Mouse (Mus musculus): ENCODE data around the gene Il13. TPM values are rescaled to one million over a fixed set of nuclear protein-coding genes. Genes with fewer than 3 reads are reported as not detected.

Gene Il13
- polyA plus RNA-seq, 1 experiment from 2014 or later, result not detected

DNA sequence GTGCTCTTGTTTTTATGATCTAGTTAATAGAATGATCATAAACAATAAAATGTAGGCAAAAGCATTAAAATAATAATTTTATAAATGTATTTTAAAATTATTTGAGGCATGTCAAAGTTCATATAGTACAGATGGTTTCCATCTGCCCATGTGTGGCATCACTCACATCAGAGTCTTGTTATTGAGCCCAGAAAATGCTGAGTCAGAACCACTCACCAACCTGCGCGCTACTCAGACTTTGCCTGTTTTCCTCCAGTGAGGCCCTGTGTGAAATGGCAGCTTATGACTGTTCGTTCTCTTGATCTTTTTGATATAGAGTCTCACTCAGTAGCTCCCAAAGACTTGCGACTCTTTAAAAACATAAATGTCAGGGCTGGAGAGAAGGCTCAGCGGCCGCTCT lies 49.0 kb downstream of the Il13 start:
- ATAC-seq, result no peak
- no peak for TF ChIP-seq CTCF (IDR thresholded peaks at IDR 0.05)
- DNase-seq (ENCODE audit: low read depth, low spot score), result no peak
- ChIA-PET CTCF (no interaction called here), POLR2A (no interaction called here)
- in situ Hi-C loops (cut with MboI; ENCODE audit: low pct_unique_long_range_greater_than_20kb), result loop anchor here (5.0 kb wide), 1 partner anchor 113 kb away; the partner anchor contains the start of gene Gm9837
- no peaks in the 10 kb centered on the region for H3K27me3 ChIP-seq

DNA sequence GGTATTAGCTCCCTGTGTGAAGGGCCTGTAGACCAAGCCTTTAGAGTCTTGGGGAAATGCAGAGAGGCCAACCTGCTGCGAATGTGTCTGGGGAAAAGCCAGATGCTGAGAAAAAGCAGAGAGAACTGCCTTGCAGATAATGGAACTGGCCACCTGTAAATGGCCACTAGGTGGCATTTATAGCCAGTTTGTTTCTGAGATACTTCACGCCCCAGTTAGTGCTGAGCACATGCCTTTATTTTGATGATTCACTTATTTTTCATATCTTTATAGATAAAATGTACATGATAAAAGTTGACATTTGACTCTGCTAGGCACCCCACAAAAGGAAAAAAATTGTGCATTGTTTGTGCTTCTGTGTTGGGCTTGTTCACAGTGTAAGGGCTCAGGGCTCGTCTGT lies 49.7 kb downstream of the Il13 start:
- DNase-seq (ENCODE audit: low read depth, low spot score) (no peak), ATAC-seq (no peak)
- H3K27me3 ChIP-seq, result no peaks in the 10 kb centered on the region
- in situ Hi-C loops (cut with MboI; ENCODE audit: low pct_unique_long_range_greater_than_20kb), result loop anchor here (5.0 kb wide), 1 partner anchor 113 kb away; the partner anchor contains the start of gene Gm9837
- ChIA-PET CTCF (interaction anchor here (0.9 to 1.2 kb wide), 4 partner anchors 19 to 115 kb away, joined by 3 to 5 read pairs (median 3); partner anchors contain the start of gene Gm9837), POLR2A (no interaction called here)
- peak; percentile 79 for TF ChIP-seq CTCF (IDR thresholded peaks at IDR 0.05)

DNA sequence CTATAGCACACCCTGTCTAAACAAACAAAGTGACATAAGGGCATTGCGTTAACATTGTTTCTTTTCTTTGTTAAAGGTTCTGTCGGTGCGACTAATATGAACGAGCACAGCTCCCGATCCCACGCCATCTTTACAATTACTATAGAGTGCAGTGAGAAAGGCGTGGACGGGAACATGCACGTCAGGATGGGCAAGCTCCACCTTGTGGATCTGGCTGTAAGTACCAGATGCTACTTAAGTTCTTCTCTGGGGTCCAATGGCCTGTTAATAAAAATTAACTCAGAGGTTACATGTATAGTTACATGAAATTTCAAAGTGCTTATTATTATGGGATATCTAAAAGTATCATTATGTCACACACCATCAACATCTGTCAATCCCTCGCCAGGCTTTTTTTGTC lies 51.4 kb downstream of the Il13 start:
- in situ Hi-C loops (cut with MboI; ENCODE audit: low pct_unique_long_range_greater_than_20kb), result no loop called here
- POLR2A ChIA-PET, result no interaction called here
- H3K27me3 ChIP-seq, result no peaks in the 10 kb centered on the region
- DNase-seq (ENCODE audit: low read depth, low spot score) (no peak), ATAC-seq (no peak)
- TF ChIP-seq CTCF (IDR thresholded peaks at IDR 0.05), result peak; percentile 23
- CTCF ChIA-PET, result interaction anchor here (0.7 to 1.3 kb wide), 3 partner anchors 9 to 45 kb away, joined by 3 to 4 read pairs (median 3); partner anchors contain the start of gene Il4

Other genes starting within 250 kb of the Il13 start
- 0.12 TPM for gene Leap2, start 211.5 kb downstream of the Il13 start, polyA plus RNA-seq (2021)
- 664 TPM for gene Uqcrq, start 203.9 kb downstream of the Il13 start, polyA plus RNA-seq (2021)
- gene Gdf9, start 203.7 kb downstream of the Il13 start, polyA plus RNA-seq (2021), result 0.08 TPM
- not detected for gene Gm10447, start 177.6 kb downstream of the Il13 start, polyA plus RNA-seq (2021)
- not detected for gene Shroom1, start 177.5 kb downstream of the Il13 start, polyA plus RNA-seq (2021)
- gene Gm9837, start 164.2 kb downstream of the Il13 start, polyA plus RNA-seq (2021), result not detected
- gene Gm9945, start 154.5 kb downstream of the Il13 start, polyA plus RNA-seq (2021), result not detected
- gene Sowaha, start 154.4 kb downstream of the Il13 start, polyA plus RNA-seq (2021), result not detected
- gene Sept8, start 115.4 kb downstream of the Il13 start, polyA plus RNA-seq (2021), result 55.7 TPM
- gene Kif3a, start 67.3 kb downstream of the Il13 start, polyA plus RNA-seq (2021), result 52.7 TPM
- gene Il4, start 16.0 kb downstream of the Il13 start, polyA plus RNA-seq (2021), result 3.2 TPM
- gene Rad50, start 72.6 kb upstream of the Il13 start, polyA plus RNA-seq (2021), result 20.9 TPM
- not detected for gene Il5, start 86.1 kb upstream of the Il13 start, polyA plus RNA-seq (2021)
- 30.7 TPM for gene Irf1, start 135.3 kb upstream of the Il13 start, polyA plus RNA-seq (2021)
- gene Gm17334, start 138.5 kb upstream of the Il13 start, polyA plus RNA-seq (2021), result 0.44 TPM
- 0.58 TPM for gene Gm12216, start 224.6 kb upstream of the Il13 start, polyA plus RNA-seq (2021)

All from Patski (cell line).